Mouse (Mus musculus): ENCODE results near the gene S100a11.
A peak's percentile ranks its signal among the peaks of the same experiment; 100 is the strongest.
"Not testable (repeated sequence)": the region's sequence is repeated elsewhere in the genome, so short reads cannot be mapped to it uniquely, and the experiment has no call there.

The S100a11 gene

DNA sequence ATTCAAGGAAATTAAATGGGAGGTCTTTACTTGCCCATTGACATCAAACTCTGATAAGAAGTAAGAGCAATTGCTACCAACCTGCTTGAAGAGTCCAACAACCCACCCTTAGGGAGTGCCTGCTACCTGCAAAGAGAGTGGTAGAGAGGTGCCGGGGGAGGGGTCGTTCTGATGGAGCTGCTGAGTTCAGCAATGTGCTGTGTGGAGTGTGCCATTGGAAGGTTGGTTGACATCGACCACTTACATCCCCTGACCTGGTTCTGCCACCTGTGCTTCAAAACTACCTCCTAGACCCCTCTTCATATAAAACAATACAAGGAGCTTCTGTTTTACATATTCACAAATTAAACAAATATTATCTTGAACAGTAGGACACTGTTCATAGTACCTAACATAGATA is 7.0 kb downstream of the S100a11 start:
- DNase-seq: no peak

DNA sequence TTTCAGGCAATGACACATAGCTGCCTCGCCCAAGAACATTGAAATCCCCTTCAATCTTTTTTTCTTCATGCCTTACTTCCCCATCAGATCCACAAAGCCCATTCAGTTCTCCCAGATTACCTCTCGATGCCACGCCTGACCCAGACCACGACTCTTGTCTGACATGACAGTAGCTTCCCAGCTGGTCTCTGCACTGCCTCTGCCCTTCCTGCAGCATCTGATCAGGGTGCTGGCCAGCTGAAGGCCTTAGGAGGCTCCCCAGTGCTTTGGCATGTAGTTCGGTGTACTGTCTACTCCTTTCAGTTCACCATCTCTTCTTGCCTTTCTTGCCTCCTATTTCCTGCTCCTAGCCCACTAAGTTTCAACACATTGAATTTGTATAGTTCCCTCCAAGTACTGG is 8.5 kb downstream of the S100a11 start:
- no peak for DNase-seq

DNA sequence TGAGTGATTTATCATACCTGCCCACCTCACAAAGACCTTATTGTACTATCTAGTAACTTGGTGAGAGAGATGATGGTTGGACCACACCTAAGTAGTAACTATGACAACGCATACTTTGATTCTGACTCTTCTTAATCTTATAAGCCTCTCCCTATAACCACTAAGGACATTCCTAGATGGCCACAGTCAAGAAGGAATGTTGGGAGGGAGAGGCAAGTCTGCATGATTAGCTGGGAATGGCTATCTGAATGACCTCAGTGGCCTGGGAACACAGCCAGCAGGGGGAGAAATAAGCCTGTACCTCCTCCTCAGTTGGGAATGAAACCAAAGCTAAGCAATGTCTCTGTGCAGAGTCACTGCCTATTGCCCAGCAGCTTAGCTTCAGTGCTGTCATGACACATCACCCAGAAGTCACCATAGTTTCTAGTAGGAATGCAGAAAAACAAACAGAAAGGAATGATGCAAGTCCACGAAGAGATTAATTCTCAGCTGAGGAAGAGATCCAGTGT is 16.8 kb downstream of the S100a11 start:
- no peak for DNase-seq

DNA sequence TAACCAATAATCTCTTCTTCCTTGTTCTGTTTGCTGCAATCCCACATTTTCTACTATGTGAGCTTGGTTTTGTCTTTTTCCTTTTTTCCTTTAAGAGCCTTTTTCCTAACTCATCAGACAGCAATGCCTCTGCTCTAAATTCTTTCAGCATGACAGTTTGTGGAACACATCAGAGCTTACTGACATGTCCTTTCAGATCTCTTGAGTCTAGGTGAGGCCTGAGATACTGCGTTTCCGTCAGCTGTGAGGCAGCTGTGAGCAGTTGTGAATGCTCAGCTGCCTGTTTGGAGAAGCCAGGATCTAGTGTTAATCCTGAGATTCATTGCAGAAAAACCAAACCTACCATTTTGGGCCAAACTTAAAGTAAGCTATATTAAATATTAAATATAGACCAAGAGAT is 18.2 kb downstream of the S100a11 start:
- no peak for DNase-seq

DNA sequence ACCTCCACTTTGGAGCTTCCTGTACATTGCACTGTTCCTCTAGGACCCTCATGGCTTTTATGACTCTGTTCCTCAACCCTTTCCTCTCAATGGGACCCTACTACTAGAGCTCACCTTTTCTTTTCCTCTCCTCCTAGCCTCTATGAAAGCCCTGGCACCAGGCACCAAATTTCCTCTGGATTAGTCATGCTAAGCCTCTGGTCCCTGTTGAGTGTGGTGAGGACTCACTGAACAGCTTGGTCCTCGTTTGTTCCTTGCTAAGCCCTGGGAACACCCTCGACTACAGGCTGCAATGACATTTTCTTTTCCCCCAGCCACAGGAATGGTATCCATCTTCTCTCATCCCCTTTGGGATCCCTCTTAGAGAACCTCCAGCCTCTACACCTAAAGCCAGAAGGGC is 21.2 kb downstream of the S100a11 start:
- DNase-seq: no peak

DNA sequence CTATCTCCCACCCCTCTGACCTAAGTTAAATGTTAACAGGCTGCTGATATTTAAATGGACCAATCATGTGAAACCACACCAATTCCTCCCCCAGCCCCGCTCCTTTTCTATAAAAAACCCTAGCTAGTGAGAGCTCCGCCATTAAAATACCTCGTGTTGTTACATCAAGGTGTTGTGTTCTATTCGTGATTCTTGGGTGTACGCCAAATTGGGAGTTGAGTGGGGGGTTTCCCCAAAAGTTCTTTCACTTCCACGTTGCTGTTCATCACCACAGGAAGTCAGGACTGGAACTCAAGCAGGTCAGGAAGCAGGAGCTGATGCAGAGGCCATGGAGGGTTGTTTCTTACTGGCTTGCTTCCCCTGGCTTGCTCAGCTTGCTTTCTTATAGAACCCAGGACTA is 23.9 kb downstream of the S100a11 start:
- not testable (repeated sequence) for DNase-seq

DNA sequence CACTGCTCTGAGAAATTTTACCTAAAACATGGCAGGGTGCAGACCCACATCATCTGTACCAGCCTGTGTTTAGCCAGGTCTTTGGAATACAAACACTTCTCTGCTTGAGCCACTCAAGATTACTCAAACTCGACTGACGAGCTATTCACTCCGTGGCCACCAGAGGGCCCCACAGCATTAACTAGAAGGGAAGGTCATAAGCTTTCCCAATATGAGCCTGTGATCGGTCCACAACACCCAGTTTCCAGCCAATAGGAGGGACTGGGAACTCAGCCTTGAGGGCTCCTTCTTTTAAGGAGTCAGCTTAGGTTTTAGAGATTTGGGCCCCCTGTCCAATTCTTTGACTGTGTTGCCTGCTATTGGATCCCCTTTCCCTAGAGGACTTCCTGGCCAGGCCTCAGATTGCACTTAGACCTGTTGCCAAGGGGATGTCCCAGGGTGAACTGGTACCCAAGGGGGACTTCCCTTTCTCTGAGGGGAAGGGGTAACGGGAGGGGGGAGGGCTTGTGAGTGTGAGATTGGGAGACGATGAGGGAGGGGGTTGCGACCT is 26.9 kb downstream of the S100a11 start:
- DNase-seq: peak; percentile 81 to 87

DNA sequence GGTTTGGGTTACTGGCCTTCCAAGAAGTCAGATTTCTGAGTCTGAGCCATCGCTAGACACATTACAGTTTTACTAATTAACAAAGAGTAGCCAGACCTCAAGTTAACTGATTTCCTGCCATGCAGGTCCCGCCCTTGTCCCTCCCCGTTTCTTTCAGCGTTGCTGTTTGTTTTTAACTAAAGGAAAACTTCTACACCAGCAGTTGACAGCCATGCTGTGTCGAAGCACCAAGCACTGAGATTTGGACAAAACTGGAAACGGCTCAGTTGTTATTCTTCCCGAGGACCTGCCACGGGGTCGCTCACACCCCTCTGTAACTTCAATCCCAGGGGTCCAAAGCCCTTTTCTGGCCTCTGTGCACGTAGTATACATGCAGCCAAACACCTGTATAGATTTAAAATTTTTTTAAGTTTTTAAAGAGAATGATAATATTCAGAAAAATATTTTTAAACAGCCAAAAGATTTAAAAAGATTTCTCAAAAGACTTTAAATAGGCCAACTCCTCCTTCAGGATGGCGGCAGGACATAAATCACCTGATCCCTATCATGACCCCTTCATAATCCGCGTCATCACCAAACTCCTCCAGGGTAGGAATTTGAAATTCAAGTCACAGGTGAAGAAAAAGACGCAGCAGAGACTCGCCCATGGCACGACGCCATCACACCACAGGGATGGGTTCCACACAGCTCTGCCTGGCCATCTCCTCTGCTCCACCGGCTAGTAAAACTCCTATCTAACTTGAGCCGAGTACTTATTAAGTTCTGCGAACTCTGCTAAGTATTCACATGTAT is 27.7 kb downstream of the S100a11 start:
- peak in 1 of 2 experiments; percentile 16 for DNase-seq

DNA sequence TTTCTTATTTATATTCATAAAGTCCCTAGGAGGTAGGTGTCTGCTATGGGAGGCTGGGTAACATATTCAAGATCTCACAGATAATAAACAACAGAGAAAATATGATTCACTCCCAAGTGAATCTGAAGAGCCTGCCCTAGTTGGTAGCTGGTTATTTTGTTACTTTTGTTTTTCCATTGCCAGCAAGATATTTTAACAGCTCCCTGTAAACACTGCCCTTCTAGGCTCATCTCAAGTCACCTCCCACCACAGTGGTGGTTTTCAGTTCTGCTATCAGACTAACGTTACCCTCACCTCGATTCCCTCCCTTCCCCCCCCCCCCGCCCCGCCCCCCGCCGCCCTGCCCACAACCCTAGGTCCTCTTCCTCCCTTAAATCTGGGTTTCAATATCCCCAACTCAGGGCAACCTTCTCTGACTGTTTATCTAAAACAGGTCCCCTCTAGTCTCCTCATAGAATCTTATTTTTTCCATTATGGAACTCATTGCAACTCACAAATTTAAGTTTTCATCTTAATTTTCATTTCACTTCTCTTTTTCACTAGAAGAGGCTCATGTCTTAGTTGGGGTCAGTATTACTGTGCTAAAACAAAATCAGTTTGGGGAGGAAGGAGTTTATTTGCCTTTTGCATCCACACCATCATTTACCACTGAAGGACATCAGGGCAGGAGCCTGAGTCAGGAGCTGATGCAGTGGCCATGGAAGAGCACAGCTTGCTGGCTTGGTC is 28.4 kb downstream of the S100a11 start:
- peak in 1 of 2 experiments; percentile 12 for DNase-seq

DNA sequence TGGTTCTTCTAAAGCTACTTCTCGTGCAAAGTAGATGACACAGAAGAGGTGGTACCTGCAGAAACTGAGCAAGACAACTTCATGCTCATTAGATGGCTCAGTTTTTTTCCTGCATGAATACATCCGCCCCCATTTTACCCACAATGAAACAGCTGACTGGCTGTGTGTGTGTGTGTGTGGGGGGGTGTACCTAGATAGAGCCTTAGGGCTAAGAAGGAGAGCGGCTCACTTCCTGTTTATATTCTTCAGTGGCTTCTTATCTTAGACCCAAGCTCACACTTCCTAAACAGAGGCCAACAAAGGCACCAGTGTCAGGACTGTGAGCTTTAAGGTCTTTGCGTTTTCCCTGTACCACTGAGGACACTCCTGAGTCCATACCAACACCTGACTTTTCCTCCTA is 29.7 kb downstream of the S100a11 start:
- DNase-seq: peak; percentile 44 to 71

DNA sequence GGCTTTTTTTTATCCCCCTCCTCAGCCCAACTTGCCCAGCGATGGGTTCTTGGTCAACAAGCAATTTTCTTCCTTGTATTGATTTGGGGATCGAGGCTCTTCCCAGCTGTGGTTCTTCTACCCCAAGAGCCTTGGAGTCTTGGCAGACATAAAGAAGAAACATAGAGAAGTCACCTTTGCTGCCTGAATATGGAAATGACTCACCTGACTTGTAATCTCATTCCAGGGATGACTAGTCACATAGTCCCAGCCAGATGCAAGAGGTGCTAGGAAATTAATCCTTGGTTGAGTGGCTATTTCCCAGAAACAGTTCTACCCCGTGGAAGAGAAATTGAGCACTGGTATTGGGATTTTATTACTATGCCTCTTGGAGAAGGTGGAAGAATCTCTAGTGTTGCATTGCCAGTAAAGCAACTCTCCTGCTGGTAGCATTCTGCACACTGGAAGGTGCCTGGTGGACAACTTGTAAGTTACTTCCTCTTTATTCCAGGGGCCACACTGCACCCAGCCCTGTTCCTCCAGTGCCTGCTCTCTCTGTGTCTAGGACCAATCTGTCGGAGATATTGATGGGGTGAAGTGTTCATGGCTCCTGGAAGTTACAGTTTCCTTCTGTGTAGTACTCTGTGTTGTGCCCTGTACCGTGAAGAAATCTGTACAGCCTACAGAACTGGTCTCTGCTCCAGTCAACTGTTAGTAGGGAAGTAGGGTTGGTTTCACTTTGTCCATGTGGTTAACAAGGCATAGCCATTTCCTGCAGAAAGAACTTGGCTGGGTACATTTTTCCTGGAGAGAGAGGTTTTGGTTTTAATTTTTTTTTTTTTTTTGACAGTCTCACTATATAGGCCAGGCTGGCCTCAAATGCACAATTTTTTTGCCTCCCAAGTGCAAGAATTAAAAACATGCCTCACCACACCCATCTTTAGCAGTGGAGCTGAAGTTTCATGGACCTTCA is 31.9 kb downstream of the S100a11 start:
- DNase-seq: no peak

DNA sequence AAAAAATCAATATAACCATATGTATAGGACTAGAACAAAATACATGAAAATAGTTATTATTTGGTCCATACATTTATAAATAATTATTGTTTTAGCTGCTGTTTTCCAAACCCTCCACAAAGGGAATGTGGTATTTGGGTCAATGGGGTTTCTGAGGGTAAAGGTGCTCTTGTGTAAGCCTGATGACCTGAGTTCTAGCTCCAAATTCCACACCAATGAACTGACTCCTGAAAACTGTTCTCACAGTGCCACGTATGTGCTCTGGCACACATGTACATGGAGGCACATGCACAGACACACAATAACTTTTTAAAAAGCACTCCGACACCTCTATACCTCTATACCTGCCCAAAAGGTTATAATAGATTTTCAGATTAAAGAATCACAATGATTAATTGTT is 33.0 kb downstream of the S100a11 start:
- DNase-seq: no peak

DNA sequence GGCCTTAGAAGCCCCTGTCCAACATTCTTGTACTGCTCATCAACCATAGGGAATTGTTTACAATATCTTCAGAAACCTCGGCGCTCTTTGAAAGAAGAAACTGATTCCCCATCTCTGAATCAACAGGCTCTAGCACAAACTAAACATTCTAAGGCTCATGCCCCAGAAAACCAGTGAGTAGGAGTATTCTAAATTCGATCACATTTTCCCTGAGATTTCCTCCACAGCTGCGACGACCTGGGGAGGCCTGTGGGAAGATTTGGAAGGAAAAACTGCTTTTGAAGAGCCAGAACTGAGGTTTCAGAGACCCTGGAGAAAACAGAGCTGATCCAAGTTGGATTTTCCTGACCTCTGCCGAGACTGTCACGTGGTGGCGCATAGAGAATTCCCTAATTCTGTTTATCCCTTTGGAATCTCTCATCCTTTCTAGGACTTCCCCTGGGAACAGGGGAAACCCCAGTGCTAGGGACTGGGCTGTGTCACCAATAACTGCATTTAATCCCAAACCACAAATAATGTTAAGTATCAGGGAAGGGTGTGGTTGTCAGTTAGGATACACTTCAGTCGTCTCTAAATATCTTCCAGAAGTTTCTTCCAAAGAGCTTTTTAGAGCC is 33.6 kb downstream of the S100a11 start:
- no peak for DNase-seq

DNA sequence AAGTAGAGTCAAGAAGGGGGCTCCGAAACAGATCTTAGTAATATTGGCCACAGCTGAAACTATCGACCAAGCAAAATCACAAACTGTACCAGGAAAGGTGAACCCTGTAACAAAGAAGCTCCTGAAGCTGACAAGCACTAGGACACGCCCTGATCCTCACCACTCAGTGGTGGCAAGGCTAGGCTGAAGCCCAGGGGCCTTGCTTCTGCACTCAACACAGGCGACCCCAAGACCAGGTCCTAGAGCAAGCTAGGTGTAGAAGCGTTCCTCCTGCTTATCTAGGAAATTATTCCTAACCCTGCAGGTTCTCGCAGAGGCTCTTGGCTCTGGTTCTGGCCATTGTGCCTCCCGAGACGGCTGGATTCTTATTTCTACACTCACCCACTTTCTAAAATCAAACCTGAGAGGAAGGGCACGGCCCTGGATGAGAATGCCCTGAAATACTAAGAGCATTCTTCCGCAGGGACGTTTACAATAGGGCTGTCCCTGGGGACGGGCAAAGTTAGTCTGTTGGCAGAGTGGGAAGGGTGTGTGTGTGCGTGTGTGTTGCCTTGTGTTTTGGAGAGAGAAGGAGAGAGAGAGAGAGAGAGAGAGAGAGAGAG is 34.2 kb downstream of the S100a11 start:
- DNase-seq: peak in 1 of 2 experiments; percentile 19

DNA sequence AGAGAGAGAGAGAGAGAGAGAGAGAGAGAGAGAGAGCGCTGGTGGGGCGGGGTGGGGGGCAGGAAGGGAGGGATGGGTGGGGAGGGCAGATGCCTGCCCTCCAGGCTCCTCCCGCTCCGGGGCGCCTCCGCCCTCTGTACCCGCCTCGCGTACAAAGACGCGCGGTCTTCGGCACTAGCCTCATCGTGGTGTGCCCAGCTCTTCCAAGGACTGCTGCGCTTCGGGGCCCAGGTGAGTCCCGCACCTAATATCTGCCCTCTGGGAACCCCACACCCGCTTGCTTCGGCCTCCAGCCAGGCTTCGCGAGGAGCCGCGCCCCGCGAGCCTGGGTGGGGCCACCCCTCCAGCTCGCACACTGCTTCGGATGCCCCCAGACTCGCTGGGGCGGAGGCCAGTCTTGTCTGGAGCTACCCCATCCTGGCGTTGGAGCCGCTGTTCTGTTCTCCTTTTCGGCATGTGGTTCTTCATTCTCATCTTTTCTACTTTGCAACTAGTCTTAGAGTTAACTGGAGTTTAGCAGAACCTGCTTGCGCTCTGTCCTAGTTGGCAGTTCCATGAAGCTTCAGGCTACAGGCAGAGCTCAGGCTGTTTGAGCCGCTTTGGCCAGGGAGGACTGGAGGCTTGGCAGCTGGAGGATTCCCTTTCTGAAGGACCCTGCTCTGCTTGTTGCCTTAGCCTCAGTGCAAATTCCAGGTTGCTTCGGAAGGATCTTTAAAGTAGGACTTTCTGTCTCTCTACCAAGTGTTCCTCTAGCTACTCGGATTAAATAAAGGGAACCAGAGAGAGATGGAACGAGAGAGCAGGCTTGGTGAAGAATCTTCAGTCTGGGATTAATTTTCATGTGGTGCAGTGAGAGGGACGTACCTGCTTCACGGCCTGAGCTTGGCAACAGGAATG is 34.9 kb downstream of the S100a11 start, which contains the start of gene S100a10:
TSS of gene S100a10 (plus strand) at position 100 of the 897 bp plus-strand sequence.
- peak; percentile 85 to 86 for DNase-seq

DNA sequence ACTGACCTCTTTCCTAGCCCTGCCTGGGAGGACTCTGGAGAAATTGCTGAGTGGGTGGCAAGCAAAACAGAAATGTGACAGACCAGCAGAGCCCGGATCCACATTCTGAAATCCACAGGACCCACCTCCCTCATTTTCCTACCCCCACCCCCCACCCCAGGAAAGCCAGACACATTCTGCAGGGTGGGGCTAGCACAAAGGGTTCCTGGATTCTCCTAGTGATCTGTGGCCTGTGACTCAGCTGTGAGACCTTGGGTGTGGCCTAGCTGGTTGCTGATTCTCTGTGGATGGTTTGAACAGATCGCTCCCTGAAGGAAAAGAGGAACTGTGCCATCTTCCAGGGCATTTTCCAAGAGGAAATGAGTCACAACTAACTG is 35.6 kb downstream of the S100a11 start:
- DNase-seq: peak in 1 of 2 experiments; percentile 21

DNA sequence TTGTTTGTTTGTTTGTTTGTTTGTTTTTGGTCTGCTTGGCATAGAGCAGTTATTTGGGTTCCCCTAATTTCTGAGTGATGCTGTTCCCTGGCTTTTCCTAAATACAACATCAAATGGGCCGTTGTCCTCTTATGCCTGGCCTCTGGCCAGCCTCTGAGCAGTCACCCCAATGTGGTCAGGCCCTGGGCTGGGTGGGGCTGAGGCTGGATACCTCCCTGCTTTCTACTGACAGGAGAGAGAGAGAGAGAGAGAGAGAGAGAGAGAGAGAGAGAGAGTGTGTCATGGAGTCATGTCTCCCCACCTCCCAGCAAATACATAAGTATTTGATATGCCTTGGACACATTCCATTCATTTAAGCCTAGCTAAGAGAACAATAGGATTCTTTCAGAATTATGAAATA is 36.3 kb downstream of the S100a11 start:
- DNase-seq: no peak

DNA sequence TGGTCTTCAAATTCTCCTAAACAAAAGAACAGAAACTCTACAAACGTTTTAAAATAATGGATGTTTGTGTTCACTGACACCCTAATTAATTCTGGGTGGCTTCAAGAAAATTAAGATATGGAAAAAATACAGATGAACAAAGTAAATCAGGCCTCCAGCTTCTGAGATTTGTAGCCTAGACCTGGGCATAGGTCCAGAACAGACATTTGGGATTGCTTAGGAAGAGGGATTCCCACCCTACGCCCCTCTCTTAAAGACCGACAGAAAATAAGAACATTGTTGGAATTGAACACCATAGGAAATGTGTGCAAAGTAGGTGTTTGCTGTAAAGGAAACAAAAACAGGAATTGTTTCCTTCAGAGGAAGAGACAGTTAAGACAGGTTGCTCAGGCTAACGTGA is 37.2 kb downstream of the S100a11 start:
- no peak for DNase-seq

DNA sequence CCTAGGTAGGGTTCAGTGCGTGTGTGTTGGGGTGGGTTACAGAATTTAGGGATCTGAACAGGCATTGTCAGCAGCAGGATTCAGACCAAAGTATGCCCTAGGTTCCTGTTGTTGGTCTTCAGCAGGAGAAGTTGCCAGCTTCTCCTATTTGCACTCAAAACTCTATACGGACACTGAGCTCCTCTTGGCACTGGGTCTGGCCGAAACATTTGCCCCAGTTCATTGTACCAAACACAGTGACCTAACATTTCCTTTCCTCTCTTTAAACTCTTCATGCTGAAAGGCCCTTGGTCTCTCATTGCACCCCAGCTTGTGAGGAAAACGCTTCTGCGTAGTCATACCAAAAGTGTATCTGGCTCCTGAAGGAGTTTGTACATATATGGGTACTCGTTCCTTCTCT is 39.7 kb downstream of the S100a11 start:
- no peak for DNase-seq

DNA sequence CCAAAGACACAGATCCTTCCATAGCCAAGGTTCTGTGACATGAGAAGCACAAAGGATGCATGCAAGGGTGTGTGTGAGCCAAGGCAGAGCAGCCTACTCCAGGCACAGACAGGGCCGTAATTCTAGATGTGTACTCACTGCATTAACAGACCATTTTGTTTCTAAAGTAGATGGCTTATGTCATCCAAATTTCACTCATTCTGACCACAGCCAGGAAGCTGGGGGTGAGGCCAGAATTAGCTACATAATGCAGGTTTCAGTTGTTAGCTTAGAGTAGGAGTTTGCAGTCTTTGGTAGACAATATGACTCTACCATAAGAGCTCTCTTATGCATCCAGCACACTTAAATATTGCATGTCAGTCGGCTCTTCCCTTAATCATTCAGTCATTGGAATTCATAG is 42.1 kb downstream of the S100a11 start:
- no peak for DNase-seq

DNA sequence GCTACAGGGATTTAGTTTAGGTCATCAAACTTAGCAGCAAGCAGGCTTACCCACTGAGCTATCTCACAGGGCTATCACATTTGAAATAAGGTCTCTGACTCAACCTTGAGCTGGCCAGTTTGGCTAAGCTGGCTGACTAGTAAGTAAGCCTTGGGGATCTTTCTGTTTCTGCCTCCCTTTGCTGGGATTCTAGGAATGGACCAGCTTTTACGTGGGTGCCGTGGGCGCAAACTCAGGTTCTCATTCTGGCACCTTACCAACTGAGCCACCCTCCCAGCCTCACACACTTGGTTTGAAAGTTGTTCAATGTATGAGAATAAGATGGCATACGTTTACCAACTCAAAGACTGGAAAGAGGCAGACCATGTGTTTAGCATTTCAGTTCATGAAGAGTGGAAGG is 42.9 kb downstream of the S100a11 start:
- no peak for DNase-seq

Measured in thymus, postnatal 36 days (tissue).